Mouse (Mus musculus): ENCODE results near the gene Grtp1. TPM values are rescaled to one million over a fixed set of nuclear protein-coding genes. Genes with fewer than 3 reads are reported as not detected.

Gene Grtp1
- polyA plus RNA-seq, 1 experiment from 2014 or later: 1.5 TPM

DNA sequence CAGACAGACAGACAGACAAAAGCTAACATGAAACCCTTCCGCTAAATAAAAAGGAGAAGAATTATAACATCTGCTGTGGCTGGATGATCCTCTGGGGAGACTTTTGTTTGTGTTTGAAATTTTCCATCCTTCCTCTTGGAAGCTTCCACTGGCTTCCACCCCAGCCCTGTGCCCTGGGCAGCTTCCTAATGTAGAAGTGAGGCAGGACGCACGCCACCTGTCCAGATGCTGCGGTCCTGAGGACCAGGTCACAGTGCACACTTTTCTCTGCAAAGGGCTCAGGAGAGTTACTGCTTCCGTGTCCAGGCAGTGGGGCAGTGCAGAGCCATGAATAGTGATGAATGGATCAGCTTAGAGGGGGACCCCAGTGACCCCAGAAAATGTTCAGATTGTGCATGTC is 4.9 kb upstream of the Grtp1 start:
- no peak for DNase-seq (ENCODE audit: low spot score)

DNA sequence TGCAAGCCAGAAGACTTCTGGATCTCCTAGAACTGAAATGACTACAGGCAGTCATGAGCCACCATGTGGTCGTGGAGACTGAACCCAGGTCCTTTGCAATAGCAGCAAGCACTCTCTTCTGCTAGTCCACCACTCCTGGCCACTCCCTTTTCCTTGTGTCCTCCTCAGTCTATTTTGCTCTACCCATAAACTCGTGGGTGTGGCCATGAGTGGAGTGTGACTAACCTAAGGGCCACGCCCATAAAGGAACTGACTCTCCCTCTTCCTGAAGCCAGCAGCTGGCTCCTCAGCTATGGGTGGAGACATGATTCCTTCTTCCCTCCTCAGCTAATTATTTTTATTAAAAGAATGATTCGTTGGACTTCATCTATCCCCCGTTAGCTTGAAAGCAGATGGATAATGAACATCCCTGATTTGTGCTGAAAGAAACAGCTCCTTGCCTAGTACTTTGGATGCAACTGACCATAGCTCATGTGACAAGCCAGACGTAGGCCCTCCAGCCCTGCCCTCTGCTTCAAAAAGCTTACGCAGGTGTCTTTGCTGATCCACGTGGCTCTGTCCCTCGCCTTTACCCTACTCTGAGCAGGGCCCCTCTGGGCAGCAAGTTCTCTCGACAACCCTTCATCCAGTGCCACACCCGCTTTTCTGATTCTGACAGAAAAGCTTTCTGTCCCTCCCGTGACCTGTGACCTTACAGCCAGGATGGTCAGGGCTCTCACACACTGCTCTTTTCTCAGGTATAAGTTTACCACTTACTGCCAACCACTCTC is 4.1 kb upstream of the Grtp1 start:
- DNase-seq (ENCODE audit: low spot score): no peak

DNA sequence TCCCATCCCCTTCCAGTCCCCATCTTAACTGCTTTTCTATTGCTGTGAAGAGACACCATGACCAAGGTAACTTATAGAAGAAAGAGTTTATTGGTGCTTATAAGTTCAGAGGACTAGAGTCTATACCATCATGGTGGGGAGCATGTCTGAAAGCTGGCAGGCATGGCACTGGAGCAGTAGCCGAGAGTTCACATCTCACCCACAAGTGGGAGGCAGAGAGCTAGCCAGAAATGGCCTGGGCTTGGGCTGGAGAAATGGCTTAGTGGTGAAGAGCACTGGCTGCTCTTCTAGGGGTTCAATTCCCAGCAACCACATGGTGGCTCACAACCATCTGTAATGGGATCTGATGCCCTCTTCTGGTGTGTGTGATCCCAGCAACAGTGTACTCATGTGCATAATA is 3.1 kb upstream of the Grtp1 start:
- DNase-seq (ENCODE audit: low spot score): peak; percentile 28

DNA sequence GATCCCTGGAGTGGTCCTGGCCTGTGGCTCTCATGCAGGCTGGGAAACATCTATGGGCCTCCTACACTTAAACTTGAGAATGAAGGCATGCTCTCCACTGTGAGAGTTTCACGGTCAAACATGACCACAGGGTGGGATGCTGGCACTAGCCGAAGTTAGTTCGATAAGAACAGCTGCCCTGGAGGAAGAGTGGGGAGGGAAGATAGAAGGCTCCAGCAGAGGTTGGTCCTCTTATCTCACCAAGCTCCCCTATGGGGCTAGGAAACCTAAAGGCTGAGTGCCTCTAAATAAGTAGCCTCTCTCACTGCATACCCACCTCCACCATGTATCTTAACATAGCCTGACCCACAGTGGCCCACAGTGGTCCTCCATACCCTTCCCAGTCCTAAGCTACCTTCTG is 2.4 kb upstream of the Grtp1 start:
- no peak for DNase-seq (ENCODE audit: low spot score)

DNA sequence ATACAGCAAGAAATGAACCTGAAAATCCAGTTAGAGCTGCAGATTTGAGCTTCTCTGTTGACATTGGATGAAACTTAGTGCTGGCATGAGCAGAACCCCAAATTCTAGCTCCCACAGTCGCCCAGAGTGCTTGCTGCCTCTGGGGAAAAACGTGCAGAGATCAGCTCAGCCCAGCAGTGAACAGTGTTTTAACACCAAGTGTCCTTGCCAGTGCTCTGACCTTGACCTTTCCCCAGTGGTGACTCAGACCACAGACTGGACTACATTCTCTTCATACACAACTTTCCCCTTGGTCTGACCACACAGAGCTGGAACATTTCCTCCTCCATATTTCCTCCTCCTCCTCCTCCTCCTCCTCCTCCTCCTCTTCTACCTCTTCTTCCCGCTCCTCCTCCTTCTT is 1.6 kb upstream of the Grtp1 start:
- DNase-seq (ENCODE audit: low spot score): no peak

DNA sequence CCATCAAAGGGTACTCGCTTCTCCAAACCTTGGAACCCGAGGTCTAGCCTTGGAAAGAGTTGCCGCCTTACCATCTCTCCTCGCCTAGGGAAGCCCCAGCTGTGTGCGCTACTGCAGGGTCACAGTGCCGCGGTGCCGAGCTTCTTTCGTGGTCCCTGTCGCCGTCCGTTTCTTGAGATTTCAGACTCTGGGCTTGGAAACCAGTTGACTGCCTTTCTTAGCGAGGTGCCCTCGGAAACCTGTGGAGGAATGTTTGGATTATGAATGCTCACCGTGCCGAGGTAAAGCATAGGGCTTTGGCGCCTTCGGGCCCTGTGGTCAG is 554 bp upstream of the Grtp1 start:
- DNase-seq (ENCODE audit: low spot score): no peak

DNA sequence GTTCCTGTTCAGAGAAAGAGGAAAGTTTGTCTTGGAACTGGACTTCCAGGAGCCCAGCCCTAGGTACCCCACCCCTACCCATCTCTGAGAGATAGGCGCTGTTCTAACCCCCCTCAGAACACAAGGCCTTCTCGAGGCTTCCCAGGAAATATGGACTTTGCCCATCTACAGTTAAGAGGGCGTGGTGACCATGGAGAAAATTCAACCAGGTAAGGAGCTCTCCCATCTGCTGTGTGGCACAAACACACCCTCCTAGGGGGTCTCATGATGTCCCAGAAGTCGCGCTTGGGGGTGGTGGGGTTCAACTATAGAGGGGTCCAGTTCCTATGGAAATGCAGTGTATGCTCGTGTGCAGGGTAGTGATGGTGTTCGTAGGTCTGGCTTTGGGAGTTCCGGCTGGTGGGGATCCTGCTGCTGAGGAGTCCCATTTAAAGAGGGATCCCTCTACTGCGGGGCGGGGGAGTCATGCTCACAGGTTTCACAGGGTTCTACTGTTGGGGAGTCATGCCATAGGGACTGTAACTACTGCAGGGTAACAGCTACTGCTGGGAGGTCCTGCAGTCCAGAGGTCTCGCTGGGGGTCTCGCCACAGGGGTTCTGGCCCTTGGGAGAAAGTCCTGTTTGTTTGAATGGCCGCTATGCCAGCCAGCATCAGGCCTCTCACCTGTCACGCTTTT is 897 bp downstream of the Grtp1 start:
- DNase-seq (ENCODE audit: low spot score): no peak

DNA sequence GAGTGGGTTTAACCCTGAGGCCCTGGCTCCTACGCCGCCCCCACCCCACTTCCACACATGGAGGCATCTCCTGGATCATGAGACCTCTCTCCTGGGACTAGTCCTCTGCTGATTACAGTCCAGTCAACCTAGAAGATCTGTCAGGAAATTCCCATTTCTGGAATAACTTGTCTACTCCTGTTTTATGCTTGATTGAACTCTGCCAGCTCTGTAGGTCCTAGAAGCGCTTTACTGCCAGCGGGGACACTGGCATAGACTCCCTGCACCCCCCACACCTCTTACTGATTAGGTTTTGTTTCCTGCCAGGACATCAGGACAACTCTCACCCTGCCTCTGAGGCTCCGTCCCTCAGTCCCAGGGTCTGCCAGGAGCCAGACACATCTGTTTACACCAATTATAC is 2.9 kb downstream of the Grtp1 start:
- no peak for DNase-seq (ENCODE audit: low spot score)

DNA sequence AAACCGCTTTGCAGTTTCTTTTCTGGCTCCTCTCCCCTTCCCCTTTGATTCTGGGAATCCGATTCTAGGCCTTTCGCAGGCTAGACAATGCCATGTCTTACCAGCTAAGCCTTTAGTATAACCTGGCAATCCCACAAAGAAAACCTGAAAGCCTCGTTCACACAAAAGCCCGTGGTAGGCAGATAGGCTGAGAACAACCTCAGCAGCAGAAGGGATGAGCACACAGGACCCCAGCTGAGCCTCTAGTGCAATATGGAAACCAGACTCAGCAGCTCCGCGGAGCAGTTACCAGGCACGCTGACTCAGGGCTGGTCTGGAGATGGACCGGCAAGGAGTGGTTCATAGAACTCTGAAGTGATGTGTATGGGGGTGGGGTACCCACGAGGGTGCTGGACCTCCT is 5.6 kb downstream of the Grtp1 start:
- no peak for DNase-seq (ENCODE audit: low spot score)

DNA sequence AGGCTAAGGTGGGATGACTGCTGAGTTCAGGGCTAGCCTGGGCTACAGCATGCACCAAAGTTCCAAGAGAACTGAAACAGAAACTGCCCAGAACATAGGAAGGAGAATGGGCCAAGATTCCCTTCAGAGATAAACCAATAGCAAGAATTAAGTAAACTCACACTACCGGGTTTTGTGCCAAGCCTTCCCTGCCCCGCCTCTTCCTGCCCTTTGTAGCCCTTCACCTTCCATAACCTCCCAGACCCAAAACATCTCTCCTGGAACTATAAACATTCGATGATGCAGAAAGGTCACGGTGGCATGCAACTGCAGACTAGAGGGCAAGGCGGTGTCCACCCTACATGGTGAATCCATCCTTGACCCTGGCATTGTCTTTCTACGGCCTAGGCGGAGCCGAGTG is 10.2 kb downstream of the Grtp1 start:
- no peak for DNase-seq (ENCODE audit: low spot score)

DNA sequence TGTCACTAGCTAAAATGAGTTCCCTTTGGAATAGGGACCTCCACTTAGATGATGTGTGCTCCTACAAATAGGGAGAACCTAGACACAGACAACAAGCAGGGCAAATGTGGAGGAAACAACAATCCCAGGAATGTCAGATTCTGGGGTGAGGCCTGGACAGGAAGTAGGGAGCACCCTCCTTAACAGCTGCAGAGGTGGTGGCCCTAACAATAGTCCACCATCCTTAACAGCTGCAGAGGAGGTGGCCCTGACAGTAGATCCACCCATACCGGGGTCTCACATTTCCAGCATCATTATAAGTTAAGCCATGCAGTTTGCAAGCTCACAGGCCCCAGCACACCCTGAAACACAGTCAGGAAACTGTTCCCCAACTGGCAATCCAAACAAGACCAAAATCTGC is 11.6 kb downstream of the Grtp1 start:
- DNase-seq (ENCODE audit: low spot score): no peak

DNA sequence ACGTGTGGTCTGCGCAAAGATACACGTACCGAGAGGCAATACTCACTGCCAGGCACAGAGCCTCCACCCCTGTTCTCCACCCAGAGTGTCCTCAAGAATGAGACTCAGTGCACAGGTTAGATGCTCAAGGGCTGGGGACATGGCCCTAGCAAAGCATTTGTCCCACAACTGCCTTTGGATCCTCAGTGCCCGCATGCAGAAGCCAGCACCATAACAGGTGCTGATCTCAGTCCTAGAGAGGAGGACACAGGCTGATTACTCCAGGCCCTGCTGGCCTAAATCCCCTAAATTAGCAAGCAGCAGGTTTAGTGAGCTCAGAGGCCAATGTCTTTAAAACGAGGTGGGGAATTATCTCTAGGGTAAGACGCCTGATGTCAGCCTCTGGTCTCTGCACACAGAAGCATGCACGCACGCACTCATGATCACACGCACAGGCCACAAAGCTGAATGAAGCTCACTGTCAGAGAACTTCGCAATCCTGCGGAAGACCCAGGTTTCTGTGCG is 12.3 kb downstream of the Grtp1 start:
- no peak for DNase-seq (ENCODE audit: low spot score)

DNA sequence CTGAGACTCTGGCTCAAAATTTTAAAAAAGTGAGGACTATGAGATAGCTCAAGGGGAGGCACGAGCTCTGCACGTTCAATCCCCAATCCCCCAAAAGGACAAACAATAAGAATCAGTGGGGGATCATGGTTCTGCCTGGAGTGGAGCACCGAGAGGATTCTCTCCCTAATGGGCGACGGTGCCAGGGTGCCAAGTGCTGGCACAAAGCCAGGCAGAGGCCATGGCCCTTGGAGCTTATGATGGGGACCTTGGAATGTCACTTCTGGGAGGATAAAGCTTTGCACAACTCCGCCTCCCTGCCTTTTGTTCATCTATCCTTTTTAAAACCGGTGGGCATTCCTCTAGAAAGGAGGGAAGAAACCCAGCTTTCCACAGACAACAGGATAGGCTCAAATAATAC is 12.8 kb downstream of the Grtp1 start:
- DNase-seq (ENCODE audit: low spot score): no peak

DNA sequence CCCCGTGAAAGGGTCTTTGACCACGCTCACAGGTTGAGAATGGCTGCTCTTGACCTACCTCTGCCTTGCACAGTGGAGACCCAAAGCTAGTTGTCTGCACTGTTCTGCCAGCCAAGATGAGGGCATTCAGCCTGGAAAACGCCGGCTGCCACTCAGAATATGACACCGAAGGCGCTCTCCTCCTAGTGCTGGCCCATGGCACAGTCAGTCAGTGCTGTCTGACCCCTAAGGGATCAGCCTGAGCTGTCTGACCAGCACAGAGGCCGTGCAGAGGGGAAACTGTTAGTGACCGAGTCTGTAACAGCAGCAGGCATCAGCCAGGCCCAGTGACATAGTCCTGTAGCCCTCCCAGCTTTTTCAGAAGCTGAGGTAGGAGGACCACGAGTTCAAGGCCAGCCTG is 13.2 kb downstream of the Grtp1 start:
- no peak for DNase-seq (ENCODE audit: low spot score)

DNA sequence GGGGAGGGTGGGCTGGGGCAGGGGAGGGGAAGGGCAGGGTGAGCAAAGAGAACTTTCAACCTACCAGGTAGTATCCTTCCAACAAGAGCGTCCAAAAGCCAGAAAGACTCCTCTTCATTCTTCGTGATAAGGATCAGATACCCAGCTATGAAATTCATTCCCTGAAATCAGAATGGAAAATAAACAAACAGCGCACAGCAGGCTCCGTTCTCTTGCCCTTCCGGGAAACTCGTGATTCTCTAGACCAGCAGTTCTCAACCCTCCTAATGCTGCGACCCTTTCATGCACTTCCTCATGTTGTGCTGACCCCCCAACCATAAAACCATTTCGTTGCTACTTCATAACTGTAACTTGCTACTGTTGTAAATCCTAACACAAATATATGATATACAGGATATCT is 13.6 kb downstream of the Grtp1 start:
- no peak for DNase-seq (ENCODE audit: low spot score)

DNA sequence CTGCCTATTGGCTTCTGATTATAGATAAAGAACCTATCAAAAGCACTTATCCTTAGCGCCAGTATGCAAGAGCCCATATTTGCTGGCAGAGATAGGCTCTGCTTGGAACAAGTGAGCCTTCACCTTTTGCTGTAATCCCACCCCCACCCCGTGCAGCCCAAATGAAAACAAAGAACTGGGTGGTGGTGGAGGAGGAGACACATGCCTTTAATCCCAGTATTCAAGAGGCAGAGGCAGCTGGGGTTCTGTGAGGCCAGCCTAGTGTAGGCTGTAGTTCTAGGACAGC is 18.8 kb downstream of the Grtp1 start:
- no peak for DNase-seq (ENCODE audit: low spot score)

DNA sequence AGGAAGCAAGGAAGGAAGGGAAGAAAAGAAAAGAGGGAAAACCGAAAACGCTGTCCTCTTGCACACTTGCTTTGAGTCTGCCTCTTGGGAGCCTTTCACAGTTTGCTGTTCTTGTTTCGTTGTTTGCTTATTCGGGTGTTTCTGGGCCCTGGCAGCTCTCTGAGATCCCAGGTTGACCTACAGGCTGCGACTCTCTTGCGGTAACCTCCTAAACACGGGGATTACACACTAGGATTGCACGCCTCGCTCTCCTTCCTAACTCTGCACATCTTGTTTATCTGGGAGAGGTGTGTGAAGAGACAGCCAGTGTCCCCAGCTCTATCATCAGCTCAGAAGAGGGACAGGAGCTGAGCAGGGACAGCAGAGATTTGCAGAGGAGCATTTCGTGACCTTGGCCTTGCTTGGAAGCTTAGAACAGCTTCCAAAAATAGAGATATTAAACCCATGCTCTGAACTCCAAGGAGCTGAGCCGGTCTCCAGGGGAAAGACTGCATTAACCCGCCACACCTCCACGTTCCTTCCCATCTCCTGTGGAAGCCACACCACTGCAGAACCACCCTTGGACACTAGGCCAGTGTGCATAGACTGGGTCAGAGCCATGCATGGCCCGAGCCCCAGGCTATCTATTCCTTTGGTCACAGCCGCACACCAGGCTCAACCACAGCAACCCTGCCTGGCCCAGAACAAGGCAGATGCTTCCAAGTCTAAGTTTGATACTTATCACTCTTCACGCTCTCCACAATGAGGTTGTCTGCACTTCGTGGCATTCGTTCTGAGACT is 19.3 kb downstream of the Grtp1 start:
- no peak for DNase-seq (ENCODE audit: low spot score)

DNA sequence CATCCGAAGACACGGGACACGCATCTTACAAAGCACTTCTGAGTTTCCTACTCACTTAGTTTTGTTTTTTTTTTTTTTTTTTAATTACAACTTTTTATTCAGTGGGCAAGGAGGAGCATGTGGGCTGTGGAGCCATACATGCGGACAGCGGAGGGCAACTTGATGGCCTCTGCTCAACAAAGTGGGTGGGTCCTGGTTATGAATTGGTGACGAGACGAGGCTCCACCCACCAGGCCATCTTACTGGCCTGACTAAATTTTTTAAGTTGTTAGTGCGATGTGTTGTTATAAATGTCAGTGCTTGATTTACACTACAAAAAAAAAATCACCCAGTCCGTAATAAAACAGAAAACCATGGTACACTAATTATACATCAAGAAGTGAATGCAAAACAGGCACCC is 20.0 kb downstream of the Grtp1 start:
- no peak for DNase-seq (ENCODE audit: low spot score)

DNA sequence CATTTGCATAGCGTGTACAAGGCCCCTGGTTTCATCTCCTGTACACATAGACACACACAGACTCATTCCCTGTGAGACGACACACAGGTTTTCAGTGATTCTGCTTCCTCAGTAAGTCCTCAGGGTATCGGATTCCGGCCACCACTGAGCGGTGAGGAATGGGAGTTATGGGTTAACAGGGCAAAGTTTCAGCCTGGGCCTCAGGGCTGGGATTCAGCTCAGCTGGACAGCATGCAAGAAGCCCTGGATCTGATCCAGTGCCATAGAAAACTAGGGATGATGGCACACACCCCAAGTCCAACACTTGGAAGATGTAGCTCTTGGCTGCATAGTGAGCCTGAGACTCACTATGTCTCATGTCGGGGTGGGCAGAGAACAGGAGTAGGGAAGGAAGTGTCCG is 20.5 kb downstream of the Grtp1 start:
- no peak for DNase-seq (ENCODE audit: low spot score)

DNA sequence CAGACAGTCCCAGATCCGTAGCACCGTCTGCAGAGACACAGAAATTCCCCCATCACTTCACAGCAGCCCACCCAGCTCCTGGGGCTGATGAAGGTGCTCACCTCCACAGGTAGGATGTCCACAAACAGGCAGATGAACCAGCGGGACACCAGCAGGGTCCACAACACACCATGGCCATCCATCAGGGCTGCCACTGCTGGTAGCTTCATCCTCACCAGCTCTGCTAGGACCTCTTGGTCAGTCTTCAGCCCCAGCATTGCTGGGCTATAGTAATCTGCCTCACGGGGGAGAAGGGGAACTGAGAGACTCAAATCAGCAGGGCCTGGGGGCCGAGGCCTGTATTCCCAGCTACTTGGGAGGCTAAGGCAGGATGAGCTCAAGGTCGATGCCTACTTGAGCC is 20.9 kb downstream of the Grtp1 start:
- DNase-seq (ENCODE audit: low spot score): no peak

DNA sequence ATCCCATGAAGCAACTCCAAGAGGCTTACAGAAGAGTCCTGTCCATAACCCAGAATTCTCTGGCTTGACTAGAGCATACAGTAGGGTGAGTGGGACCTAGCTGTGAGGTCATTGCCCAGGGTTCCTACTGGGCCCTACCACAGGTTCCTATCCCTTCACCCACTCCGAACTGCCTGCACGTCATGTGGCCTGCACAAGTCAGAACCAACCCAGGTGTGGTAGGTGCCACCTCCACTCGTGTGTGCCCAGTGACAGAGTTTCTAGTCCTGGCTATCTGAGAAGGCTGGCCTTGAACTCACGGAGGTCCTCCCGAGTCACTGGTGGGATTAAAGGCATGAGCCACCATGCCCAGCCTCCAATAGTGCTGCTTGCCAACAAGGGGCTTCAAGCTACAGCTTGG is 22.3 kb downstream of the Grtp1 start:
- DNase-seq (ENCODE audit: low spot score): no peak

DNA sequence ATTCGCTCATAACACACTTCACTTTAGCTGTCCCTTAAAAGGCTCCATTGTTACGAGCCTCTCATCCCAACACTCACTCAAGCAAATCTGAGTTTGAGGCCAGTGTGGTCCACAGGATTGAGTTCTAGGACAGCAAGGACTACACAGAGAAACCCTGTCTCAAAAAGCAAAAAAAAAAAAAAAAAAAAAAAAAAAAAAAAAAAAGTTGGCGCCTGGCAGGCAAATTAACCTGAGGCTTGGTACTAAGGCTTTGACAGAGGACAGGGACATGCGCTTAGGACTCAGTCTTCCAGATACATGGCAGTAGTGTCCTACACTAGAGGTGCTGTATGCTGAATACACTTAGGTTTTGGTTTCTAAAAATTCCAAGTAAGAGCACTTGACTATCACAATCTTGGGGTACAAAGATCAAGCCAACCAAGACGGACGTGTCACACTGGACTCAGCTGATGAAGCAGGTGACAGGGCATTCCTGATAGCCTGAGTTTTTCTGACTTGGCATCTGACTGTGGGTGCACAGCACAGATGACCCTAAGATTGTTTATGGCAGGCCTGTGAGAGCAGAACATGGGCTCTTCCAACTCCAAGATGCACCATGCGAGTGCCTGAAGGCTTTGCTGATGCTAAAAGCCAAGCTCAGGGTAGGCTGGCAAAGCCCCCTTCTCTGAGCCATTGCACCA is 23.1 kb downstream of the Grtp1 start:
- DNase-seq (ENCODE audit: low spot score): no peak

Data from thymus, postnatal 0 days (tissue).